ENCODE assay signal across 15 mouse cellular contexts in the genomic region with DNA sequence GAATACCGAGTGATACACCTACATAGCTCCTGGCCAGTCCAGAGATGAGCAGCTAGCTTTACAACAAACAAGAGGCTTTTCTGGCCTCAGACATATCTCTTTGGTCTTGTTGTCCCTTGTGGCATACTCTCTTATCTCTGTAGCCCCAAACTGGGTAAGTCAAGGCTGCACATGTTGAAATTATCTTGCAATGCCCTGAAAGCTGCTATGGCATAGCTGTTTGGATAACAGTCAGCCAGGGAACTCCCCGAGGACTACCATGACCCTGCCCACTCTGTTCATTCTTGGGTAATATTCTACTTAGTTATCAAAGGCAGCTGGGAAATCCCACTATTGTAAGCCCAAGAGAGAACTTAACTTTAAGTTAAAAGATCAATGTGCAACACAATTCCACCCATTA.
"Had no signal": no experiment of that assay in that cellular context is flagged by ENCODE, and none has a peak within 500 bp of the region (broad histone marks: within the 10 kb centered on the region; RNA-seq: fewer than 3 reads in every experiment).

No protein-coding gene starts in this region.

- H3K9ac ChIP-seq: intestine, embryonic 15.5 days; limb, embryonic 15.5 days; lung, embryonic 15.5 days; midbrain, embryonic 15.5 days; neural tube, embryonic 12.5 days; stomach, embryonic 15.5 days had no signal

- H3K27me3 ChIP-seq: intestine, embryonic 15.5 days; limb, embryonic 15.5 days; lung, embryonic 15.5 days; midbrain, embryonic 15.5 days; neural tube, embryonic 12.5 days; stomach, embryonic 15.5 days had no signal

- H3K27ac ChIP-seq: intestine, embryonic 15.5 days; left cerebral cortex, adult 2 months; limb, embryonic 15.5 days; lung, embryonic 15.5 days; midbrain, embryonic 15.5 days; neural tube, embryonic 12.5 days; stomach, embryonic 15.5 days had no signal

- H3K9me3 ChIP-seq: intestine, embryonic 15.5 days; limb, embryonic 15.5 days; lung, embryonic 15.5 days; midbrain, embryonic 15.5 days; stomach, embryonic 15.5 days had no signal

- H3K4me3 ChIP-seq: intestine, embryonic 15.5 days; left cerebral cortex, adult 2 months; limb, embryonic 15.5 days; lung, embryonic 15.5 days; midbrain, embryonic 15.5 days; neural tube, embryonic 12.5 days; stomach, embryonic 15.5 days had no signal

- ATAC-seq: intestine, embryonic 15.5 days; midbrain, embryonic 15.5 days had no signal

- H3K36me3 ChIP-seq: intestine, embryonic 15.5 days; limb, embryonic 15.5 days; lung, embryonic 15.5 days; midbrain, embryonic 15.5 days; neural tube, embryonic 12.5 days; stomach, embryonic 15.5 days had no signal

- DNase-seq: kidney, adult 18-20 months; kidney, postnatal 10 days; kidney, postnatal 4 days; right cerebral cortex, postnatal 4 days; spleen, adult 18-20 months; thymus, adult 2 months; thymus, postnatal 25 days had no signal

- H3K4me2 ChIP-seq: intestine, embryonic 15.5 days; limb, embryonic 15.5 days; lung, embryonic 15.5 days; midbrain, embryonic 11.5 days; midbrain, embryonic 15.5 days; neural tube, embryonic 12.5 days; stomach, embryonic 15.5 days had no signal

- H3K4me1 ChIP-seq: midbrain, embryonic 15.5 days; neural tube, embryonic 12.5 days; stomach, embryonic 15.5 days had no signal
